Mouse (Mus musculus): ENCODE data around the gene Sinhcaf.
A peak's percentile ranks its signal among the peaks of the same experiment; 100 is the strongest.

- peak; percentile 48; the same call in 1 of the 2 replicates for TF ChIP-seq CTCF (IDR thresholded peaks at IDR 0.05; ENCODE audit: extremely low read depth, insufficient read length, insufficient replicate concordance, low read depth, low read length)
- TF ChIP-seq POLR2A (IDR thresholded peaks at IDR 0.05; ENCODE audit: low read depth, low read length) = peak; percentile 88; the same call in 1 of the 2 replicates
Measured at GRCm38 (mm10) chr6:148895773-148896506, 50.3 kb downstream of the Sinhcaf start, which contains the start of gene Caprin2.
